Comparison of ENCODE assay signal across 8 mouse cellular contexts in genomic region chr3:89830815-89831591, GRCm38 (mm10). TPM values are rescaled to one million over a fixed set of nuclear protein-coding genes. Genes with fewer than 3 reads are reported as not detected.
DNase-seq lines count a peak whose midpoint lies in the region; ATAC-seq lines count a peak whose summit lies in the region.

She (plus strand) TSS chr3:89831370.

- H3K27ac ChIP-seq in embryonic facial prominence, embryonic 11.5 days (replicated peaks; ENCODE audit: low read depth, low read length): peak within 1 kb of the TSS; percentile 20; the same call in 1 of the 2 replicates
- no peak within 1 kb of the TSS for H3K27ac ChIP-seq in midbrain, embryonic 13.5 days

- intact Hi-C loops in heart, postnatal 10 days (cut with DNase I): no loop called here

- DNase-seq in ZHBTc4 (ENCODE audit: low read depth, low spot score) (peak; percentile 58), MN1 (ENCODE audit: low spot score) (no peak)
- DNase-seq in embryonic facial prominence, embryonic 11.5 days (ENCODE audit: low spot score): peak; percentile 23
- DNase-seq in heart, postnatal 10 days: peak; percentile 39 to 53
- DNase-seq in kidney, postnatal 36 days: peak; percentile 45 to 78
- no peak for DNase-seq in urinary bladder, postnatal 14 days (ENCODE audit: low spot score)

- peaks cover 3% of the 10 kb centered on the region for H3K4me1 ChIP-seq in embryonic facial prominence, embryonic 11.5 days (ENCODE audit: control insufficient read depth, insufficient read depth, low read length)
- H3K4me1 ChIP-seq in midbrain, embryonic 13.5 days (replicated peaks): peaks cover 8% of the 10 kb centered on the region

- H3K9ac ChIP-seq in embryonic facial prominence, embryonic 11.5 days (replicated peaks; ENCODE audit: low read length): peak within 1 kb of the TSS; percentile 53
- H3K9ac ChIP-seq in midbrain, embryonic 13.5 days (replicated peaks): peak within 1 kb of the TSS; percentile 36; the same call in 1 of the 2 replicates

- H3K4me3 ChIP-seq in embryonic facial prominence, embryonic 11.5 days (ENCODE audit: low read depth, low read length): peak within 1 kb of the TSS; percentile 41
- peak within 1 kb of the TSS; percentile 37 for H3K4me3 ChIP-seq in midbrain, embryonic 13.5 days (replicated peaks)

- ATAC-seq in embryonic facial prominence, embryonic 11.5 days (replicated peaks; ENCODE audit: insufficient number of reproducible peaks, low FRiP score, low TSS enrichment, low read depth): 0 out of 2 replicates have a peak, but pooled peaks have one; percentile 52
- no peak for ATAC-seq in midbrain, embryonic 13.5 days
- ATAC-seq in frontal cortex, adult (ENCODE audit: low TSS enrichment): no peak

- no peaks in the 10 kb centered on the region for H3K36me3 ChIP-seq in embryonic facial prominence, embryonic 11.5 days (replicated peaks; ENCODE audit: control insufficient read depth, insufficient read depth, low read depth, low read length)
- no peaks in the 10 kb centered on the region for H3K36me3 ChIP-seq in midbrain, embryonic 13.5 days

- no peaks in the 10 kb centered on the region for H3K9me3 ChIP-seq in embryonic facial prominence, embryonic 11.5 days (replicated peaks; ENCODE audit: control insufficient read depth, low read length)
- H3K9me3 ChIP-seq in midbrain, embryonic 13.5 days: no peaks in the 10 kb centered on the region

- H3K27me3 ChIP-seq in embryonic facial prominence, embryonic 11.5 days (ENCODE audit: control insufficient read depth, insufficient read depth, low read length): peaks cover 36% of the 10 kb centered on the region
- H3K27me3 ChIP-seq in midbrain, embryonic 13.5 days: peaks cover 67% of the 10 kb centered on the region

- 3% methylated on average over 80 of the region's 96 CpGs for WGBS in embryonic facial prominence, embryonic 11.5 days
- WGBS in midbrain, embryonic 13.5 days: 2% methylated on average over 83 of the region's 96 CpGs

- peak within 1 kb of the TSS; percentile 52 for H3K4me2 ChIP-seq in embryonic facial prominence, embryonic 11.5 days (ENCODE audit: low read depth, low read length)
- H3K4me2 ChIP-seq in midbrain, embryonic 13.5 days (replicated peaks): peak within 1 kb of the TSS; percentile 53

RNA-seq across cellular contexts. Expression of gene She, which starts in this region (rescaled TPM):
- polyA plus RNA-seq in embryonic facial prominence, embryonic 11.5 days (2014; fragmentation: Nextera tagmentation; extraction: Ambion mirVana): 2.7 and 3.2 TPM in 2 replicates
- total RNA-seq in heart, postnatal 10 days (2021): 10 to 100 TPM; 24.8 to 25.3 TPM
- 1.1 and 1.6 TPM in 2 replicates for polyA plus RNA-seq in midbrain, embryonic 13.5 days (2015; fragmentation: Nextera tagmentation; extraction: Ambion mirVana)

Comparison
In these comparisons a context has a peak if more than half of its experiments do, and no peak if none do; other contexts are left out.
1. DNase-seq: peak in ZHBTc4 (single experiment), embryonic facial prominence, embryonic 11.5 days (single experiment), heart, postnatal 10 days (2 of 2) and kidney, postnatal 36 days (2 of 2); none in MN1 (single experiment) and urinary bladder, postnatal 14 days (single experiment).